7 mouse cellular contexts compared by ENCODE assay signal in genomic region chr12:69424971-69425370, GRCm38 (mm10). TPM values are rescaled to one million over a fixed set of nuclear protein-coding genes. Genes with fewer than 3 reads are reported as not detected.
A peak's percentile ranks its signal among the peaks of the same experiment; 100 is the strongest.
DNase-seq lines count a peak whose midpoint lies in the region; ATAC-seq lines count a peak whose summit lies in the region.

No protein-coding gene starts in this region.

- DNase-seq in limb, embryonic 11.5 days (ENCODE audit: low spot score): peak; percentile 49
- no peak for DNase-seq in cerebellum, adult 18-20 months
- DNase-seq in frontal cortex, postnatal 14 days (ENCODE audit: low spot score in 2 of 2): no peak
- no peak for DNase-seq in layer of hippocampus, adult 8-10 months (ENCODE audit: low spot score in 2 of 2)

- peak; percentile 47; the same call in 1 of the 2 replicates for ATAC-seq in midbrain, embryonic 12.5 days (ENCODE audit: low FRiP score, low read depth)
- ATAC-seq in midbrain, embryonic 15.5 days (replicated peaks): no peak
- peak; percentile 81 for ATAC-seq in heart, embryonic 12.5 days (ENCODE audit: insufficient number of reproducible peaks, low FRiP score)
- ATAC-seq in limb, embryonic 11.5 days (ENCODE audit: insufficient number of reproducible peaks, low FRiP score, low TSS enrichment, low read depth): peak; percentile 61

- H3K36me3 ChIP-seq in midbrain, embryonic 12.5 days: no peaks in the 10 kb centered on the region
- H3K36me3 ChIP-seq in midbrain, embryonic 15.5 days (replicated peaks): no peaks in the 10 kb centered on the region
- no peaks in the 10 kb centered on the region for H3K36me3 ChIP-seq in heart, embryonic 12.5 days
- H3K36me3 ChIP-seq in limb, embryonic 11.5 days (ENCODE audit: control insufficient read depth, insufficient read depth, low read length): no peaks in the 10 kb centered on the region

- H3K4me1 ChIP-seq in midbrain, embryonic 12.5 days: peaks cover 4% of the 10 kb centered on the region; the same call in 1 of the 2 replicates
- H3K4me1 ChIP-seq in midbrain, embryonic 15.5 days: 0 out of 2 replicates have a peak, but pooled peaks cover 4% of the 10 kb centered on the region
- peaks cover 13% of the 10 kb centered on the region; the same call in 1 of the 2 replicates for H3K4me1 ChIP-seq in heart, embryonic 12.5 days (replicated peaks)
- H3K4me1 ChIP-seq in limb, embryonic 11.5 days (ENCODE audit: control insufficient read depth, insufficient read depth, low read length): no peaks in the 10 kb centered on the region

- WGBS in midbrain, embryonic 12.5 days: 54% methylated on average over 14 of the region's 14 CpGs
- 49% methylated on average over 14 of the region's 14 CpGs for WGBS in midbrain, embryonic 15.5 days
- 64% methylated on average over 14 of the region's 14 CpGs for WGBS in heart, embryonic 12.5 days
- 62% methylated on average over 14 of the region's 14 CpGs for WGBS in limb, embryonic 11.5 days

- no peaks in the 10 kb centered on the region for H3K27me3 ChIP-seq in midbrain, embryonic 12.5 days
- H3K27me3 ChIP-seq in midbrain, embryonic 15.5 days (replicated peaks): no peaks in the 10 kb centered on the region
- no peaks in the 10 kb centered on the region for H3K27me3 ChIP-seq in heart, embryonic 12.5 days (replicated peaks)
- no peaks in the 10 kb centered on the region for H3K27me3 ChIP-seq in limb, embryonic 11.5 days (ENCODE audit: control insufficient read depth, insufficient read depth, low read length)

- no peaks in the 10 kb centered on the region for H3K9me3 ChIP-seq in midbrain, embryonic 12.5 days
- H3K9me3 ChIP-seq in midbrain, embryonic 15.5 days: no peaks in the 10 kb centered on the region
- H3K9me3 ChIP-seq in heart, embryonic 12.5 days (replicated peaks): no peaks in the 10 kb centered on the region
- H3K9me3 ChIP-seq in limb, embryonic 11.5 days (ENCODE audit: control insufficient read depth, low read length): no peaks in the 10 kb centered on the region

- no peak overlapping the region for H3K9ac ChIP-seq in midbrain, embryonic 12.5 days (replicated peaks)
- H3K9ac ChIP-seq in midbrain, embryonic 15.5 days: no peak overlapping the region
- H3K9ac ChIP-seq in heart, embryonic 12.5 days: no peak overlapping the region
- no peak overlapping the region for H3K9ac ChIP-seq in limb, embryonic 11.5 days (ENCODE audit: low read length)

- no peak overlapping the region for H3K4me3 ChIP-seq in midbrain, embryonic 12.5 days
- H3K4me3 ChIP-seq in midbrain, embryonic 15.5 days: no peak overlapping the region
- no peak overlapping the region for H3K4me3 ChIP-seq in heart, embryonic 12.5 days
- H3K4me3 ChIP-seq in limb, embryonic 11.5 days (ENCODE audit: low read depth, low read length): no peak overlapping the region

- no peak overlapping the region for H3K27ac ChIP-seq in midbrain, embryonic 12.5 days (replicated peaks)
- H3K27ac ChIP-seq in midbrain, embryonic 15.5 days: no peak overlapping the region
- peak overlapping the region; percentile 25 for H3K27ac ChIP-seq in heart, embryonic 12.5 days (ENCODE audit: poor library complexity, severe bottlenecking)
- H3K27ac ChIP-seq in limb, embryonic 11.5 days (replicated peaks; ENCODE audit: low read depth, low read length): no peak overlapping the region; the same call in 1 of the 2 replicates

- no peak overlapping the region; the same call in 1 of the 2 replicates for H3K4me2 ChIP-seq in midbrain, embryonic 12.5 days (replicated peaks)
- no peak overlapping the region for H3K4me2 ChIP-seq in midbrain, embryonic 15.5 days
- H3K4me2 ChIP-seq in heart, embryonic 12.5 days: peak overlapping the region; percentile 21; the same call in 1 of the 2 replicates
- H3K4me2 ChIP-seq in limb, embryonic 11.5 days (ENCODE audit: low read depth, severe bottlenecking): no peak overlapping the region

RNA-seq across cellular contexts. Expression of gene Gm9887, which starts 52.7 kb away (rescaled TPM):
- 1.6 and 2.3 TPM in 2 replicates for polyA plus RNA-seq in midbrain, embryonic 12.5 days (2016; fragmentation: Nextera tagmentation; extraction: Ambion mirVana)
- 0.63 and 1.0 TPM in 2 replicates for polyA plus RNA-seq in midbrain, embryonic 15.5 days (2015; fragmentation: Nextera tagmentation; extraction: Ambion mirVana)
- polyA plus RNA-seq in heart, embryonic 12.5 days (2016; fragmentation: Nextera tagmentation; extraction: Ambion mirVana): 1.1 and 2.4 TPM in 2 replicates
- polyA plus RNA-seq in limb, embryonic 11.5 days (2014; fragmentation: Nextera tagmentation; extraction: Ambion mirVana): 1.0 and 1.4 TPM in 2 replicates
- 1 to 10 TPM in 1 of 4 experiments, under 1 TPM in 1, not detected in 2; 0.98 to 1.9 TPM for total RNA-seq in layer of hippocampus, adult 8-10 months (2022)

RNA-seq across cellular contexts. Expression of gene Arf6, which starts 53.0 kb away (rescaled TPM):
- polyA plus RNA-seq in midbrain, embryonic 12.5 days (2016; fragmentation: Nextera tagmentation; extraction: Ambion mirVana): 49.7 and 53.0 TPM in 2 replicates
- polyA plus RNA-seq in midbrain, embryonic 15.5 days (2015; fragmentation: Nextera tagmentation; extraction: Ambion mirVana): 25.9 and 27.3 TPM in 2 replicates
- 53.9 and 55.7 TPM in 2 replicates for polyA plus RNA-seq in heart, embryonic 12.5 days (2016; fragmentation: Nextera tagmentation; extraction: Ambion mirVana)
- polyA plus RNA-seq in limb, embryonic 11.5 days (2014; fragmentation: Nextera tagmentation; extraction: Ambion mirVana): 51.6 and 54.5 TPM in 2 replicates
- 10 to 100 TPM; 38.7 to 56.0 (median 49.2) TPM for total RNA-seq in layer of hippocampus, adult 8-10 months (2022)
